Mouse (Mus musculus) spleen, adult 2 months (tissue): ENCODE measurements at regions not wholly inside any gene's neighbourhood (a gene's known extent, or its start where the extent isn't known, plus 50 kb on each side); places are given as distances from the start of the nearest gene placed in this dataset.

Source experiments
- DNase-seq, 2 experiments: peaks; one replicate each; pipeline versions ENCODE4 v3.0.0 to v3.0.0-alpha.2; 2012 to 2021; ENCODE audit warnings: low spot score in 2 of 2, low read depth in 1 of 2
- H3K27ac ChIP-seq: fragments of 200-500 bp; 2 replicates; pipeline ENCODE4 v1.5.1; 2012; ENCODE audit warnings: low read length, inconsistent platforms; ENCODE audit not compliant: insufficient read depth
- H3K27me3 ChIP-seq: fragments of 200-500 bp; 2 replicates; pipeline ENCODE4 v1.6.1; 2012; ENCODE audit warnings: mild to moderate bottlenecking, moderate library complexity, low read length, inconsistent platforms; ENCODE audit not compliant: control insufficient read depth, insufficient read depth
- H3K36me3 ChIP-seq: fragments of 200-500 bp; 2 replicates; pipeline ENCODE4 v1.6.1; 2012; ENCODE audit warnings: mild to moderate bottlenecking, low read length, inconsistent platforms; ENCODE audit not compliant: control insufficient read depth, insufficient read depth
- H3K4me1 ChIP-seq: fragments of 200-500 bp; 2 replicates; pipeline ENCODE4 v1.6.1; 2011; ENCODE audit warnings: inconsistent platforms; ENCODE audit not compliant: control insufficient read depth, insufficient read depth, insufficient read length
- H3K4me3 ChIP-seq: fragments of 200-500 bp; 2 replicates; pipeline ENCODE4 v1.5.1; 2011; ENCODE audit warnings: mild to moderate bottlenecking, inconsistent platforms; ENCODE audit not compliant: insufficient read depth, insufficient read length; ENCODE audit errors: extremely low read depth
- CTCF ChIP-seq: fragments of 200-500 bp; IDR thresholded peaks from 2 replicates; pipeline ENCODE4 v1.5.1; 2011; ENCODE audit warnings: mild to moderate bottlenecking, inconsistent platforms; ENCODE audit not compliant: insufficient read depth, insufficient read length, insufficient replicate concordance; ENCODE audit errors: extremely low read depth
- POLR2A ChIP-seq: fragments of 200-500 bp; IDR thresholded peaks from 2 replicates; pipeline ENCODE4 v1.6.1; 2011; ENCODE audit warnings: low read depth, low read length, inconsistent platforms
- WGBS: fragments of 180-500 bp; shearing (Covaris S2); methylation state at CpG from one replicate; pipeline ENCODE4 v1.1.7; 2018; 5-methylcytosine and 5-hydroxymethylcytosine counted together

DNA sequence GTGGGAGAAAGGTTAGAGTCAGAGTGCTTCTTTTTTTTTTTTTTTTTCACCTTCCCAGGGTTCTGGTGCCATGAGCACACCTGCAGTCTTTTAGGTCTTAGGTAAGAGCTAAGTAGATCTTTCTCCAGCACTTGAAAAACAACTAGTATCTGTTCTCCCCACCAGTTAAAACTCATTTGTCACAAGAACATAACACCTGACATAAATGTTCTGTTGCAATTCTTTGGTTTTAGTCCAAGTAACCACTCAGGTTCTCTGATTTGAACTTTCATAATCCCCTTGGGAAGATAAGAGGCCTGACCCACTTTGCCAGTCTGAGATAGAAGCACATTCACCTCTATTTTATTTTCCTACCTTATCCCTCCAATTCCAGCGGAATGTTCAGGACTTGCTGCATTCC, 225.5 kb upstream of the Zpld1 start:
- TF ChIP-seq POLR2A (no peak), CTCF (no peak)
- WGBS: 92% methylated on average over 1 of the region's 1 CpGs
- no peaks in the 10 kb centered on the region for H3K27me3 ChIP-seq
- H3K4me3 ChIP-seq: no peak overlapping the region
- H3K36me3 ChIP-seq: no peaks in the 10 kb centered on the region
- H3K4me1 ChIP-seq: no peaks in the 10 kb centered on the region
- DNase-seq: no peak
- H3K27ac ChIP-seq: no peak overlapping the region

GRCm38 (mm10) chr16:55522283-55522682, 224.5 kb upstream of the Zpld1 start:
- WGBS: 59% methylated on average over 1 of the region's 1 CpGs
- Histone ChIP-seq H3K4me3 (no peak overlapping the region), H3K36me3 (no peaks in the 10 kb centered on the region), H3K4me1 (no peaks in the 10 kb centered on the region), H3K27ac (no peak overlapping the region), H3K27me3 (no peaks in the 10 kb centered on the region)
- TF ChIP-seq CTCF (no peak), POLR2A (no peak)
- no peak for DNase-seq

GRCm38 (mm10) chr16:55521421-55521971, 223.7 kb upstream of the Zpld1 start:
- H3K4me1 ChIP-seq: no peaks in the 10 kb centered on the region
- no peak for DNase-seq
- no peak overlapping the region for H3K4me3 ChIP-seq
- TF ChIP-seq CTCF: no peak
- TF ChIP-seq POLR2A: no peak
- no peaks in the 10 kb centered on the region for H3K27me3 ChIP-seq
- WGBS: 91% methylated on average over 6 of the region's 6 CpGs
- no peaks in the 10 kb centered on the region for H3K36me3 ChIP-seq
- no peak overlapping the region for H3K27ac ChIP-seq

- Histone ChIP-seq H3K27me3 (no peaks in the 10 kb centered on the region), H3K4me3 (no peak overlapping the region), H3K27ac (no peak overlapping the region), H3K36me3 (no peaks in the 10 kb centered on the region), H3K4me1 (no peaks in the 10 kb centered on the region)
- DNase-seq: no peak
- WGBS: 73% methylated on average over 6 of the region's 6 CpGs
- TF ChIP-seq CTCF (no peak), POLR2A (no peak)
These were observed 222.3 kb upstream of the Zpld1 start for GRCm38 (mm10) chr16:55520077-55520476.

DNA sequence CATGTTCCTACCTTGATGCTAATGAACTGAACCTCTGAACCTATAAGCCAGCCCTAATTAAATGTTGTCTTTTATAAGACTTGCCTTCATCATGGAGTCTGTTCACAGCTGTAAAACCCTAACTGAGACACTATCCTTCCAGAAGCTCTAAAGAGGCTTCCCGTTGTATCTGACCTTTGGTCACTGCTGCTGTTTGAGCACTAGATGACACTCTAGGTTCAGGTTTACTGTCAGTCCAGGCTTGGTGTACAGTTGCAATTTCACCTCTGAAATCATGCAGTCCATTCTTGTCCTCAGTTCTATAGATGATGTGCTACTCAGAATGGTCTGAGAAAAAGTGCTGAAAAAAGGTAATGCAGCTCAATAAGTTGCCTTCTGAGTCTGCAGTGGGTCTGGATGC, 221.9 kb upstream of the Zpld1 start:
- H3K4me1 ChIP-seq: no peaks in the 10 kb centered on the region
- H3K27ac ChIP-seq: no peak overlapping the region
- peak in 1 of 2 experiments; percentile 5 for DNase-seq
- H3K27me3 ChIP-seq: no peaks in the 10 kb centered on the region
- no peak overlapping the region for H3K4me3 ChIP-seq
- 49% methylated on average over 1 of the region's 1 CpGs for WGBS
- no peaks in the 10 kb centered on the region for H3K36me3 ChIP-seq
- TF ChIP-seq CTCF (peak; percentile 62; the same call in 1 of the 2 replicates), POLR2A (no peak)

GRCm38 (mm10) chr16:55516994-55517393, 219.2 kb upstream of the Zpld1 start:
- WGBS: 61% methylated on average over 4 of the region's 4 CpGs
- no peak overlapping the region for H3K27ac ChIP-seq
- no peak for DNase-seq

GRCm38 (mm10) chr16:55515228-55515696, 217.5 kb upstream of the Zpld1 start:
- no peak overlapping the region for H3K4me3 ChIP-seq
- no peaks in the 10 kb centered on the region for H3K36me3 ChIP-seq
- H3K27me3 ChIP-seq: no peaks in the 10 kb centered on the region
- TF ChIP-seq POLR2A (no peak), CTCF (no peak)
- no peak overlapping the region for H3K27ac ChIP-seq
- no peak for DNase-seq
- no peaks in the 10 kb centered on the region for H3K4me1 ChIP-seq
- 84% methylated on average over 16 of the region's 16 CpGs for WGBS

More at GRCm38 (mm10) chr16:55516994-55517393, 219.2 kb upstream of the Zpld1 start:
- H3K4me1 ChIP-seq: no peaks in the 10 kb centered on the region
- H3K36me3 ChIP-seq: no peaks in the 10 kb centered on the region
- H3K27me3 ChIP-seq: no peaks in the 10 kb centered on the region
- no peak overlapping the region for H3K4me3 ChIP-seq
- TF ChIP-seq CTCF: no peak
- TF ChIP-seq POLR2A: no peak
